Mouse (Mus musculus) forebrain, embryonic 11.5 days (tissue): ENCODE measurements around the gene Abcc8. TPM values are rescaled to one million over a fixed set of nuclear protein-coding genes. Genes with fewer than 3 reads are reported as not detected.

Source experiments
- ATAC-seq: fragments of 200-750 bp; cut with Nextera tagmentation; replicated peaks from 2 replicates; pipeline ENCODE4 v1.8.0; 2017; ENCODE audit warnings: moderate TSS enrichment; ENCODE audit not compliant: low FRiP score
- DNase-seq: peaks from one replicate; pipeline ENCODE4 v3.0.0-alpha.2; 2017; ENCODE audit warnings: low spot score
- H3K27ac ChIP-seq: fragments of 300-500 bp; sonication (generic); 2 replicates; pipeline ENCODE4 v1.5.1; 2014; ENCODE audit warnings: low read depth, low read length
- H3K27me3 ChIP-seq: fragments of 300-500 bp; sonication (generic); 2 replicates; pipeline ENCODE4 v1.6.1; 2014; ENCODE audit warnings: mild to moderate bottlenecking, low read length, mixed read lengths; ENCODE audit not compliant: control insufficient read depth, insufficient read depth
- H3K36me3 ChIP-seq: fragments of 300-500 bp; sonication (generic); 2 replicates; pipeline ENCODE4 v1.6.1; 2014; ENCODE audit warnings: mild to moderate bottlenecking, low read length, moderate library complexity, mixed read lengths; ENCODE audit not compliant: control insufficient read depth, insufficient read depth
- H3K4me1 ChIP-seq: fragments of 300-500 bp; sonication (generic); replicated peaks from 2 replicates; pipeline ENCODE4 v1.6.1; 2014; ENCODE audit warnings: low read length, mixed read lengths; ENCODE audit not compliant: control insufficient read depth, insufficient read depth
- H3K4me2 ChIP-seq: fragments of 300-500 bp; sonication (generic); 2 replicates; pipeline ENCODE4 v1.6.1; 2014; ENCODE audit warnings: low read depth, mild to moderate bottlenecking, low read length, moderate library complexity, mixed read lengths; ENCODE audit not compliant: severe bottlenecking
- H3K4me3 ChIP-seq: fragments of 300-500 bp; sonication (generic); 2 replicates; pipeline ENCODE4 v1.5.1; 2014; ENCODE audit warnings: low read depth, low read length
- H3K9ac ChIP-seq: fragments of 300-500 bp; sonication (generic); 2 replicates; pipeline ENCODE4 v1.6.1; 2014; ENCODE audit warnings: low read length
- H3K9me3 ChIP-seq: fragments of 300-500 bp; sonication (generic); 2 replicates; pipeline ENCODE4 v1.6.1; 2016; ENCODE audit warnings: low read length, mixed read lengths; ENCODE audit not compliant: control insufficient read depth
- WGBS: fragments of 180-500 bp; shearing (Covaris S2); extraction: QIAGEN DNeasy Blood & Tissue Kit; methylation state at CpG from one replicate; pipeline ENCODE4 v1.1.7; 2014; 5-methylcytosine and 5-hydroxymethylcytosine counted together
- polyA plus RNA-seq: library from polyadenylated mRNA; unstranded; fragments of >200 nt; fragmentation: Nextera tagmentation; extraction: Ambion mirVana; gene quantifications from 2 replicates; pipeline ENCODE4 v1.2.1, GENCODE M21; 2014

Abcc8 gene
- polyA plus RNA-seq, 1 experiment from 2014 or later = 0.79 TPM

GRCm38 (mm10) chr7:46167901-46168300 is 11.9 kb downstream of the Abcc8 start:
- Histone ChIP-seq H3K4me3 (no peak overlapping the region), H3K9ac (no peak overlapping the region), H3K4me1 (no peaks in the 10 kb centered on the region), H3K27ac (no peak overlapping the region), H3K4me2 (no peak overlapping the region), H3K27me3 (no peaks in the 10 kb centered on the region), H3K9me3 (no peaks in the 10 kb centered on the region), H3K36me3 (no peaks in the 10 kb centered on the region)
- WGBS = 94% methylated on average over 7 of the region's 7 CpGs
- no peak for DNase-seq
- ATAC-seq = no peak

- Histone ChIP-seq H3K9me3 (no peaks in the 10 kb centered on the region), H3K36me3 (no peaks in the 10 kb centered on the region), H3K4me1 (no peaks in the 10 kb centered on the region), H3K4me3 (no peak overlapping the region), H3K27me3 (no peaks in the 10 kb centered on the region), H3K9ac (no peak overlapping the region), H3K27ac (no peak overlapping the region), H3K4me2 (no peak overlapping the region)
- ATAC-seq (no peak), DNase-seq (no peak)
- WGBS = 96% methylated on average over 11 of the region's 11 CpGs
Measured at GRCm38 (mm10) chr7:46165876-46166275, 14.0 kb downstream of the Abcc8 start.

- ATAC-seq (no peak), DNase-seq (no peak)
- Histone ChIP-seq H3K27ac (no peak overlapping the region), H3K9me3 (no peaks in the 10 kb centered on the region), H3K4me1 (no peaks in the 10 kb centered on the region), H3K27me3 (no peaks in the 10 kb centered on the region), H3K4me2 (no peak overlapping the region), H3K9ac (no peak overlapping the region), H3K36me3 (no peaks in the 10 kb centered on the region), H3K4me3 (no peak overlapping the region)
- WGBS = 89% methylated on average over 5 of the region's 5 CpGs
Measured at GRCm38 (mm10) chr7:46162731-46163130, 17.1 kb downstream of the Abcc8 start.

GRCm38 (mm10) chr7:46162132-46162727 is 17.6 kb downstream of the Abcc8 start:
- WGBS = 82% methylated on average over 11 of the region's 11 CpGs
- no peak overlapping the region for H3K4me2 ChIP-seq
- DNase-seq = no peak
- H3K9me3 ChIP-seq = no peaks in the 10 kb centered on the region
- ATAC-seq = no peak
- no peak overlapping the region for H3K27ac ChIP-seq
- no peaks in the 10 kb centered on the region for H3K36me3 ChIP-seq
- no peaks in the 10 kb centered on the region for H3K27me3 ChIP-seq
- H3K4me1 ChIP-seq = no peaks in the 10 kb centered on the region
- H3K4me3 ChIP-seq = no peak overlapping the region
- H3K9ac ChIP-seq = no peak overlapping the region

- Histone ChIP-seq H3K36me3 (no peaks in the 10 kb centered on the region), H3K4me1 (no peaks in the 10 kb centered on the region), H3K9me3 (no peaks in the 10 kb centered on the region), H3K27me3 (no peaks in the 10 kb centered on the region), H3K27ac (no peak overlapping the region), H3K4me3 (no peak overlapping the region), H3K9ac (no peak overlapping the region), H3K4me2 (no peak overlapping the region)
- DNase-seq (no peak), ATAC-seq (no peak)
- 38% methylated on average over 3 of the region's 3 CpGs for WGBS
Measured at GRCm38 (mm10) chr7:46161615-46162014, 18.2 kb downstream of the Abcc8 start.

- Histone ChIP-seq H3K4me3 (no peak overlapping the region), H3K27me3 (no peaks in the 10 kb centered on the region), H3K4me2 (no peak overlapping the region), H3K9ac (no peak overlapping the region), H3K36me3 (no peaks in the 10 kb centered on the region), H3K4me1 (no peaks in the 10 kb centered on the region; the same call in 1 of the 2 replicates), H3K27ac (no peak overlapping the region), H3K9me3 (no peaks in the 10 kb centered on the region)
- DNase-seq (no peak), ATAC-seq (no peak)
- WGBS = 81% methylated on average over 7 of the region's 7 CpGs
Measured at GRCm38 (mm10) chr7:46157746-46158145, 22.1 kb downstream of the Abcc8 start.

GRCm38 (mm10) chr7:46154498-46155488 is 25.0 kb downstream of the Abcc8 start:
- H3K4me2 ChIP-seq = no peak overlapping the region
- no peaks in the 10 kb centered on the region for H3K36me3 ChIP-seq
- WGBS = 28% methylated on average over 18 of the region's 18 CpGs
- no peak overlapping the region for H3K4me3 ChIP-seq
- no peaks in the 10 kb centered on the region; the same call in 1 of the 2 replicates for H3K4me1 ChIP-seq
- H3K9ac ChIP-seq = no peak overlapping the region
- no peak overlapping the region for H3K27ac ChIP-seq
- no peaks in the 10 kb centered on the region for H3K27me3 ChIP-seq
- ATAC-seq = no peak
- no peaks in the 10 kb centered on the region for H3K9me3 ChIP-seq
- DNase-seq = no peak

GRCm38 (mm10) chr7:46152819-46153351 is 26.9 kb downstream of the Abcc8 start:
- WGBS = 65% methylated on average over 9 of the region's 9 CpGs
- ATAC-seq = no peak

More at GRCm38 (mm10) chr7:46152819-46153351, 26.9 kb downstream of the Abcc8 start:
- H3K9ac ChIP-seq = no peak overlapping the region
- H3K4me1 ChIP-seq = no peaks in the 10 kb centered on the region; the same call in 1 of the 2 replicates
- H3K36me3 ChIP-seq = no peaks in the 10 kb centered on the region
- no peaks in the 10 kb centered on the region for H3K9me3 ChIP-seq
- no peak overlapping the region for H3K4me2 ChIP-seq
- no peak overlapping the region for H3K27ac ChIP-seq
- H3K4me3 ChIP-seq = no peak overlapping the region
- no peak for DNase-seq
- H3K27me3 ChIP-seq = no peaks in the 10 kb centered on the region
